ENCODE assay signal across 7 mouse cellular contexts in genomic region chrX:102504644-102505481, GRCm38 (mm10). TPM values are rescaled to one million over a fixed set of nuclear protein-coding genes. Genes with fewer than 3 reads are reported as not detected.
DNase-seq lines count a peak whose midpoint lies in the region; ATAC-seq lines count a peak whose summit lies in the region.

Gene Hdac8, minus strand, starts transcription at chrX:102505359.

- DNase-seq in adrenal gland, adult 8-10 months = peak; percentile 20
- peak; percentile 29 for DNase-seq in embryo, embryonic 11.5 days (ENCODE audit: low read depth, low spot score)
- peak; percentile 11 to 46 for DNase-seq in gastrocnemius, postnatal 36 days
- DNase-seq in left cerebral cortex, postnatal 25 days (ENCODE audit: low spot score in 2 of 2) = peak; percentile 44 to 67
- peak; percentile 47 for DNase-seq in mesoderm, embryonic 11.5 days (ENCODE audit: low read depth, low spot score)
- peak; percentile 59 for DNase-seq in right cerebral cortex, postnatal 25 days

- H3K27me3 ChIP-seq in intestine, embryonic 16.5 days (replicated peaks; ENCODE audit: control insufficient read depth, insufficient read depth, low read length) = 0 out of 2 replicates have a peak, but pooled peaks cover 4% of the 10 kb centered on the region

- intact Hi-C loops in gastrocnemius, postnatal 36 days (cut with DNase I) = no loop called here
- intact Hi-C loops in left cerebral cortex, postnatal 25 days (cut with DNase I) = no loop called here

- no peaks in the 10 kb centered on the region for H3K4me1 ChIP-seq in intestine, embryonic 16.5 days (ENCODE audit: control insufficient read depth, insufficient read depth, low read length)

- H3K4me3 ChIP-seq in intestine, embryonic 16.5 days (ENCODE audit: low read length) = peak within 1 kb of the TSS; percentile 60

- peak within 1 kb of the TSS; percentile 59 for H3K4me2 ChIP-seq in intestine, embryonic 16.5 days (ENCODE audit: low read depth, low read length)

- 16% methylated on average over 27 of the region's 27 CpGs for WGBS in intestine, embryonic 16.5 days

- ATAC-seq in intestine, embryonic 16.5 days = peak; percentile 90

- no peaks in the 10 kb centered on the region for H3K9me3 ChIP-seq in intestine, embryonic 16.5 days (ENCODE audit: control insufficient read depth, low read length)

- no peaks in the 10 kb centered on the region for H3K36me3 ChIP-seq in intestine, embryonic 16.5 days (ENCODE audit: control insufficient read depth, insufficient read depth, low read length)

- H3K9ac ChIP-seq in intestine, embryonic 16.5 days (ENCODE audit: low read depth, low read length) = peak within 1 kb of the TSS; percentile 65

- H3K27ac ChIP-seq in intestine, embryonic 16.5 days (ENCODE audit: low read length) = no peak within 1 kb of the TSS

RNA-seq across cellular contexts. Expression of gene Hdac8, which starts in this region (rescaled TPM):
- total RNA-seq in adrenal gland, adult 8-10 months (2022) = 10 to 100 TPM in 3 of 4 experiments, 1 to 10 TPM in 1; 8.0 to 16.4 (median 13.4) TPM
- total RNA-seq in gastrocnemius, postnatal 36 days (2021) = 1 to 10 TPM; 2.9 to 4.0 TPM
- 7.7 and 8.2 TPM in 2 replicates for polyA plus RNA-seq in intestine, embryonic 16.5 days (2015; fragmentation: Nextera tagmentation; extraction: Ambion mirVana)
- 10 to 100 TPM; 12.6 to 15.6 TPM for total RNA-seq in left cerebral cortex, postnatal 25 days (2021)
